Mouse (Mus musculus): Measurements from ENCODE around the gene Slc47a1. TPM values are rescaled to one million over a fixed set of nuclear protein-coding genes. Genes with fewer than 3 reads are reported as not detected.
"Not testable (repeated sequence)": the region's sequence is repeated elsewhere in the genome, so short reads cannot be mapped to it uniquely, and the experiment has no call there.

Slc47a1 gene
- polyA plus RNA-seq, 1 experiment from 2014 or later: 0.46 TPM

- Histone ChIP-seq H3K36me3 (ENCODE audit: control insufficient read depth, insufficient read depth, low read length) (no peaks in the 10 kb centered on the region), H3K4me3 (ENCODE audit: low read depth, low read length) (no peak overlapping the region), H3K9me3 (replicated peaks; ENCODE audit: control insufficient read depth, low read length, poor library complexity, severe bottlenecking) (no peaks in the 10 kb centered on the region), H3K4me1 (ENCODE audit: control insufficient read depth, insufficient read depth, low read length) (no peaks in the 10 kb centered on the region), H3K27me3 (ENCODE audit: control insufficient read depth, insufficient read depth, low read depth, low read length) (no peaks in the 10 kb centered on the region), H3K9ac (ENCODE audit: low read depth, low read length) (no peak overlapping the region), H3K27ac (ENCODE audit: low read length) (no peak overlapping the region), H3K4me2 (ENCODE audit: low read length) (no peak overlapping the region)
- 78% methylated on average over 2 of the region's 2 CpGs for WGBS
- ATAC-seq: no peak
These were observed 61.3 kb downstream of the Slc47a1 start for GRCm38 (mm10) chr11:61316864-61317263.

- 83% methylated on average over 7 of the region's 7 CpGs for WGBS
- H3K27me3 ChIP-seq (ENCODE audit: control insufficient read depth, insufficient read depth, low read depth, low read length): no peaks in the 10 kb centered on the region
- H3K4me2 ChIP-seq (ENCODE audit: low read length): no peak overlapping the region
- no peak for ATAC-seq
- no peaks in the 10 kb centered on the region for H3K9me3 ChIP-seq (replicated peaks; ENCODE audit: control insufficient read depth, low read length, poor library complexity, severe bottlenecking)
- H3K4me1 ChIP-seq (ENCODE audit: control insufficient read depth, insufficient read depth, low read length): no peaks in the 10 kb centered on the region; the same call in 1 of the 2 replicates
- H3K27ac ChIP-seq (ENCODE audit: low read length): no peak overlapping the region
- no peak overlapping the region for H3K4me3 ChIP-seq (ENCODE audit: low read depth, low read length)
- no peaks in the 10 kb centered on the region for H3K36me3 ChIP-seq (ENCODE audit: control insufficient read depth, insufficient read depth, low read length)
- H3K9ac ChIP-seq (ENCODE audit: low read depth, low read length): no peak overlapping the region
These were observed 67.8 kb downstream of the Slc47a1 start for GRCm38 (mm10) chr11:61310321-61310720.

- Histone ChIP-seq H3K27ac (ENCODE audit: low read length) (no peak overlapping the region), H3K4me1 (ENCODE audit: control insufficient read depth, insufficient read depth, low read length) (no peaks in the 10 kb centered on the region; the same call in 1 of the 2 replicates), H3K4me2 (ENCODE audit: low read length) (no peak overlapping the region), H3K36me3 (ENCODE audit: control insufficient read depth, insufficient read depth, low read length) (no peaks in the 10 kb centered on the region), H3K27me3 (ENCODE audit: control insufficient read depth, insufficient read depth, low read depth, low read length) (no peaks in the 10 kb centered on the region), H3K4me3 (ENCODE audit: low read depth, low read length) (no peak overlapping the region), H3K9ac (ENCODE audit: low read depth, low read length) (no peak overlapping the region), H3K9me3 (replicated peaks; ENCODE audit: control insufficient read depth, low read length, poor library complexity, severe bottlenecking) (no peaks in the 10 kb centered on the region)
- ATAC-seq: no peak
- WGBS: 67% methylated on average over 12 of the region's 12 CpGs
These were observed 68.3 kb downstream of the Slc47a1 start for GRCm38 (mm10) chr11:61309831-61310230.

GRCm38 (mm10) chr11:61307795-61308194, 70.3 kb downstream of the Slc47a1 start:
- Histone ChIP-seq H3K4me2 (ENCODE audit: low read length) (no peak overlapping the region), H3K4me3 (ENCODE audit: low read depth, low read length) (no peak overlapping the region), H3K9ac (ENCODE audit: low read depth, low read length) (no peak overlapping the region), H3K36me3 (ENCODE audit: control insufficient read depth, insufficient read depth, low read length) (no peaks in the 10 kb centered on the region), H3K27me3 (ENCODE audit: control insufficient read depth, insufficient read depth, low read depth, low read length) (no peaks in the 10 kb centered on the region), H3K27ac (ENCODE audit: low read length) (no peak overlapping the region), H3K4me1 (ENCODE audit: control insufficient read depth, insufficient read depth, low read length) (no peaks in the 10 kb centered on the region; the same call in 1 of the 2 replicates), H3K9me3 (replicated peaks; ENCODE audit: control insufficient read depth, low read length, poor library complexity, severe bottlenecking) (no peaks in the 10 kb centered on the region)
- WGBS: 37% methylated on average over 7 of the region's 7 CpGs
- ATAC-seq: no peak

GRCm38 (mm10) chr11:61305377-61305776, 72.8 kb downstream of the Slc47a1 start:
- no peak overlapping the region for H3K27ac ChIP-seq (ENCODE audit: low read length)
- H3K4me1 ChIP-seq (ENCODE audit: control insufficient read depth, insufficient read depth, low read length): no peaks in the 10 kb centered on the region; the same call in 1 of the 2 replicates
- WGBS: 76% methylated on average over 4 of the region's 4 CpGs
- ATAC-seq: no peak
- H3K27me3 ChIP-seq (ENCODE audit: control insufficient read depth, insufficient read depth, low read depth, low read length): no peaks in the 10 kb centered on the region
- H3K36me3 ChIP-seq (ENCODE audit: control insufficient read depth, insufficient read depth, low read length): no peaks in the 10 kb centered on the region
- no peak overlapping the region for H3K4me3 ChIP-seq (ENCODE audit: low read depth, low read length)
- no peaks in the 10 kb centered on the region for H3K9me3 ChIP-seq (replicated peaks; ENCODE audit: control insufficient read depth, low read length, poor library complexity, severe bottlenecking)
- no peak overlapping the region for H3K9ac ChIP-seq (ENCODE audit: low read depth, low read length)
- no peak overlapping the region for H3K4me2 ChIP-seq (ENCODE audit: low read length)

GRCm38 (mm10) chr11:61304535-61304934, 73.6 kb downstream of the Slc47a1 start:
- ATAC-seq; H3K27me3 ChIP-seq (ENCODE audit: control insufficient read depth, insufficient read depth, low read depth, low read length); H3K36me3 ChIP-seq (ENCODE audit: control insufficient read depth, insufficient read depth, low read length); H3K9me3 ChIP-seq (replicated peaks; ENCODE audit: control insufficient read depth, low read length, poor library complexity, severe bottlenecking); H3K4me2 ChIP-seq (ENCODE audit: low read length); H3K4me1 ChIP-seq (ENCODE audit: control insufficient read depth, insufficient read depth, low read length); H3K27ac ChIP-seq (ENCODE audit: low read length); H3K4me3 ChIP-seq (ENCODE audit: low read depth, low read length); H3K9ac ChIP-seq (ENCODE audit: low read depth, low read length): not testable (repeated sequence)
- WGBS: 96% methylated on average over 6 of the region's 10 CpGs

- Histone ChIP-seq H3K36me3 (ENCODE audit: control insufficient read depth, insufficient read depth, low read length) (no peaks in the 10 kb centered on the region), H3K4me3 (ENCODE audit: low read depth, low read length) (no peak overlapping the region), H3K9ac (ENCODE audit: low read depth, low read length) (no peak overlapping the region), H3K27me3 (ENCODE audit: control insufficient read depth, insufficient read depth, low read depth, low read length) (no peaks in the 10 kb centered on the region), H3K4me2 (ENCODE audit: low read length) (peak overlapping the region; percentile 21; the same call in 1 of the 2 replicates), H3K27ac (ENCODE audit: low read length) (no peak overlapping the region), H3K4me1 (ENCODE audit: control insufficient read depth, insufficient read depth, low read length) (no peaks in the 10 kb centered on the region), H3K9me3 (replicated peaks; ENCODE audit: control insufficient read depth, low read length, poor library complexity, severe bottlenecking) (no peaks in the 10 kb centered on the region)
- ATAC-seq: no peak
- 16% methylated on average over 12 of the region's 16 CpGs for WGBS
These were observed 77.3 kb downstream of the Slc47a1 start for GRCm38 (mm10) chr11:61300716-61301392.

- Histone ChIP-seq H3K36me3 (ENCODE audit: control insufficient read depth, insufficient read depth, low read length) (no peaks in the 10 kb centered on the region), H3K4me3 (ENCODE audit: low read depth, low read length) (no peak overlapping the region), H3K4me1 (ENCODE audit: control insufficient read depth, insufficient read depth, low read length) (no peaks in the 10 kb centered on the region), H3K27ac (ENCODE audit: low read length) (no peak overlapping the region), H3K9ac (ENCODE audit: low read depth, low read length) (no peak overlapping the region), H3K27me3 (ENCODE audit: control insufficient read depth, insufficient read depth, low read depth, low read length) (no peaks in the 10 kb centered on the region), H3K9me3 (replicated peaks; ENCODE audit: control insufficient read depth, low read length, poor library complexity, severe bottlenecking) (no peaks in the 10 kb centered on the region), H3K4me2 (ENCODE audit: low read length) (no peak overlapping the region)
- 68% methylated on average over 3 of the region's 3 CpGs for WGBS
- no peak for ATAC-seq
These were observed 77.9 kb downstream of the Slc47a1 start for GRCm38 (mm10) chr11:61300205-61300604.

- H3K9me3 ChIP-seq (replicated peaks; ENCODE audit: control insufficient read depth, low read length, poor library complexity, severe bottlenecking): no peaks in the 10 kb centered on the region
- H3K27me3 ChIP-seq (ENCODE audit: control insufficient read depth, insufficient read depth, low read depth, low read length): no peaks in the 10 kb centered on the region
- ATAC-seq: no peak
- no peak overlapping the region for H3K4me2 ChIP-seq (ENCODE audit: low read length)
- H3K36me3 ChIP-seq (ENCODE audit: control insufficient read depth, insufficient read depth, low read length): no peaks in the 10 kb centered on the region
- H3K4me1 ChIP-seq (ENCODE audit: control insufficient read depth, insufficient read depth, low read length): no peaks in the 10 kb centered on the region
- H3K4me3 ChIP-seq (ENCODE audit: low read depth, low read length): no peak overlapping the region
- H3K9ac ChIP-seq (ENCODE audit: low read depth, low read length): no peak overlapping the region
- WGBS: 79% methylated on average over 2 of the region's 2 CpGs
- H3K27ac ChIP-seq (ENCODE audit: low read length): no peak overlapping the region
These were observed 80.2 kb downstream of the Slc47a1 start for GRCm38 (mm10) chr11:61297901-61298300.

Measured in midbrain, embryonic 16.5 days (tissue).